Mouse (Mus musculus) heart, embryonic 15.5 days (tissue): ENCODE measurements around the gene Sumf2. TPM values are rescaled to one million over a fixed set of nuclear protein-coding genes. Genes with fewer than 3 reads are reported as not detected.
"Not testable (repeated sequence)": the region's sequence is repeated elsewhere in the genome, so short reads cannot be mapped to it uniquely, and the experiment has no call there.

ENCODE experiments used
- ATAC-seq: fragments of 200-750 bp; cut with Nextera tagmentation; replicated peaks from 2 replicates; pipeline ENCODE4 v1.8.0; 2017; ENCODE audit warnings: low read depth, moderate TSS enrichment; ENCODE audit not compliant: insufficient number of reproducible peaks, insufficient read depth, low FRiP score
- H3K27ac ChIP-seq: fragments of 300-500 bp; sonication (generic); 2 replicates; pipeline ENCODE4 v1.5.1; 2015; ENCODE audit warnings: mild to moderate bottlenecking, inconsistent platforms
- H3K27me3 ChIP-seq: fragments of 300-500 bp; sonication (generic); 2 replicates; pipeline ENCODE4 v1.6.1; 2015; ENCODE audit warnings: inconsistent platforms
- H3K36me3 ChIP-seq: fragments of 300-500 bp; sonication (generic); 2 replicates; pipeline ENCODE4 v1.6.1; 2015; ENCODE audit warnings: mild to moderate bottlenecking, inconsistent platforms
- H3K4me1 ChIP-seq: fragments of 300-500 bp; sonication (generic); replicated peaks from 2 replicates; pipeline ENCODE4 v1.6.1; 2015; ENCODE audit warnings: inconsistent platforms
- H3K4me2 ChIP-seq: fragments of 300-500 bp; sonication (generic); 2 replicates; pipeline ENCODE4 v1.6.1; 2015; ENCODE audit warnings: inconsistent platforms, mild to moderate bottlenecking, moderate library complexity
- H3K4me3 ChIP-seq: fragments of 300-500 bp; sonication (generic); 2 replicates; pipeline ENCODE4 v1.5.1; 2015; ENCODE audit warnings: mild to moderate bottlenecking, inconsistent platforms
- H3K9ac ChIP-seq: fragments of 300-500 bp; sonication (generic); 2 replicates; pipeline ENCODE4 v1.6.1; 2015; ENCODE audit warnings: mild to moderate bottlenecking, inconsistent platforms
- H3K9me3 ChIP-seq: fragments of 300-500 bp; sonication (generic); replicated peaks from 2 replicates; pipeline ENCODE4 v1.6.1; 2016; ENCODE audit warnings: inconsistent platforms
- WGBS: fragments of 180-500 bp; shearing (Covaris S2); methylation state at CpG from one replicate; pipeline ENCODE4 v1.1.7; 2015; ENCODE audit warnings: mixed read lengths; 5-methylcytosine and 5-hydroxymethylcytosine counted together
- polyA plus RNA-seq: library from polyadenylated mRNA; unstranded; fragments of >200 nt; fragmentation: Nextera tagmentation; extraction: Ambion mirVana; gene quantifications from 2 replicates; pipeline ENCODE4 v1.2.1, GENCODE M21; 2015

Sumf2 gene
- polyA plus RNA-seq, 1 experiment from 2014 or later, result 26.2 TPM

GRCm38 (mm10) chr5:129875098-129875497 lies 28.3 kb downstream of the Sumf2 start:
- Histone ChIP-seq H3K4me3 (no peak overlapping the region), H3K4me2 (no peak overlapping the region), H3K4me1 (peaks cover 12% of the 10 kb centered on the region), H3K9ac (no peak overlapping the region), H3K27me3 (no peaks in the 10 kb centered on the region), H3K9me3 (no peaks in the 10 kb centered on the region), H3K27ac (no peak overlapping the region), H3K36me3 (peaks cover under 1% of the 10 kb centered on the region; the same call in 1 of the 2 replicates)
- ATAC-seq, result no peak
- 73% methylated on average over 11 of the region's 11 CpGs for WGBS

- no peak for ATAC-seq
- Histone ChIP-seq H3K27me3 (no peaks in the 10 kb centered on the region), H3K27ac (peak overlapping the region; percentile 38), H3K4me3 (no peak overlapping the region), H3K9me3 (no peaks in the 10 kb centered on the region), H3K36me3 (peaks cover 25% of the 10 kb centered on the region), H3K4me2 (no peak overlapping the region), H3K9ac (no peak overlapping the region), H3K4me1 (peaks cover 12% of the 10 kb centered on the region)
- 57% methylated on average over 9 of the region's 9 CpGs for WGBS
Measured at GRCm38 (mm10) chr5:129877731-129878455, 31.1 kb downstream of the Sumf2 start.

DNA sequence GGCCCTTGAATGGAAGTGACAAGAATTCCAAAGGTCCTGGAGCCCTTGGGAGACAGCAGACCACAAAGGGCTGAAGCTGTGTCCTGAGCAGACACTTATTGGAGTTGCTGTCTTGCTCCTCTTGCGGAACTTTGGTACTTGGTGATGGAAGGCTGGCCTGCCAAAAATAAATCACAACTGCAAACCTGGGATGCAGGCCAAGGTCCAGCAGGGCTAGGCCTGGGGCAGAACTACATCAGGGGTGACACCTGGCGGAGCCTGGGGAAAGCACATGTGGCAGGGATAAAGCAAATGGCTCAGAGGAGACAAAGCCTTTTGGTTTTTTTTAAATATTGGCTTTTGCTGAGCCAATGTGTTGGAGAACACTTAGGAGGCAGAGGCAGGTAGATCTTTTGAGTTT lies 32.2 kb downstream of the Sumf2 start:
- no peak overlapping the region for H3K4me3 ChIP-seq
- peak overlapping the region; percentile 69 for H3K27ac ChIP-seq
- H3K4me1 ChIP-seq, result peaks cover 12% of the 10 kb centered on the region
- no peaks in the 10 kb centered on the region for H3K27me3 ChIP-seq
- 0 out of 2 replicates have a peak overlapping the region, but pooled peaks have one; percentile 21 for H3K4me2 ChIP-seq
- ATAC-seq, result peak; percentile 82
- WGBS, result 28% methylated on average over 2 of the region's 2 CpGs
- no peaks in the 10 kb centered on the region for H3K9me3 ChIP-seq
- no peak overlapping the region for H3K9ac ChIP-seq
- H3K36me3 ChIP-seq, result peaks cover 31% of the 10 kb centered on the region

- Histone ChIP-seq H3K36me3 (peaks cover 39% of the 10 kb centered on the region), H3K4me2 (no peak overlapping the region), H3K27me3 (no peaks in the 10 kb centered on the region), H3K27ac (no peak overlapping the region), H3K9me3 (no peaks in the 10 kb centered on the region), H3K9ac (no peak overlapping the region), H3K4me3 (no peak overlapping the region), H3K4me1 (peaks cover 18% of the 10 kb centered on the region)
- 67% methylated on average over 3 of the region's 3 CpGs for WGBS
- no peak for ATAC-seq
Measured at GRCm38 (mm10) chr5:129879888-129880287, 33.1 kb downstream of the Sumf2 start.

DNA sequence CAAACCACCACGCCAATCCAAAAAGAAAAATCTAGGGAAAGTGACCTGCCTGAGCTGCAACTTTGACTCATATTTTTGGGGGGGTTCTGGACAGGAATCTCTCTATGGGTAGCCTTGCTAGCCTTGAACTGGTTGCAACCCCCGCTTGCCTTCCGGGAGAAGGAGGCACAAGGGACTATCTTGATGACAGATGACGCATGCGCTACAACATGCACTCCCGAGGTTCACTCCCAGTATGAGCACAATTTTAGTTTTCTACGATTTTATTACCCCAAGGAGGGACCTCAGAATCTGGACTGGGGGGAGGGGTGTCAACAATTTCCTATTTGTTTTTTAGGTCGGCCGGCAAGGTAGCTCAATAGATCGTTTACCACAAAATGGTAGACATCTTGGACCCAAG lies 39.5 kb downstream of the Sumf2 start:
- peak overlapping the region; percentile 85 for H3K9ac ChIP-seq
- H3K4me3 ChIP-seq, result peak overlapping the region; percentile 78
- no peak for ATAC-seq
- peak overlapping the region; percentile 96; the same call in 1 of the 2 replicates for H3K27ac ChIP-seq
- H3K4me2 ChIP-seq, result peak overlapping the region; percentile 69
- WGBS, result 22% methylated on average over 10 of the region's 10 CpGs
- H3K27me3 ChIP-seq, result no peaks in the 10 kb centered on the region
- H3K9me3 ChIP-seq, result no peaks in the 10 kb centered on the region
- peaks cover 19% of the 10 kb centered on the region for H3K4me1 ChIP-seq
- H3K36me3 ChIP-seq, result peaks cover 27% of the 10 kb centered on the region

- H3K36me3 ChIP-seq, result peaks cover 19% of the 10 kb centered on the region
- no peaks in the 10 kb centered on the region for H3K27me3 ChIP-seq
- under 1% methylated on average over 46 of the region's 46 CpGs for WGBS
- H3K9me3 ChIP-seq, result no peaks in the 10 kb centered on the region
- H3K4me2 ChIP-seq, result peak within 1 kb of the TSS; percentile 69
- H3K27ac ChIP-seq, result peak within 1 kb of the TSS; percentile 96
- peaks cover 19% of the 10 kb centered on the region for H3K4me1 ChIP-seq
- H3K4me3 ChIP-seq, result peak within 1 kb of the TSS; percentile 78
- peak within 1 kb of the TSS; percentile 85 for H3K9ac ChIP-seq
- peak; percentile 100 for ATAC-seq
Measured at GRCm38 (mm10) chr5:129886911-129887636, 40.3 kb downstream of the Sumf2 start, which contains the start of gene Chchd2. Gene Chchd2 (minus strand): TSS chr5:129887470.

GRCm38 (mm10) chr5:129890390-129890789 lies 43.6 kb downstream of the Sumf2 start:
- H3K27me3 ChIP-seq, H3K4me3 ChIP-seq, H3K9ac ChIP-seq, H3K9me3 ChIP-seq, ATAC-seq, H3K36me3 ChIP-seq, H3K27ac ChIP-seq, H3K4me2 ChIP-seq: not testable (repeated sequence)
- WGBS, result 82% methylated on average over 7 of the region's 7 CpGs
- H3K4me1 ChIP-seq, result peaks cover 13% of the 10 kb centered on the region

DNA sequence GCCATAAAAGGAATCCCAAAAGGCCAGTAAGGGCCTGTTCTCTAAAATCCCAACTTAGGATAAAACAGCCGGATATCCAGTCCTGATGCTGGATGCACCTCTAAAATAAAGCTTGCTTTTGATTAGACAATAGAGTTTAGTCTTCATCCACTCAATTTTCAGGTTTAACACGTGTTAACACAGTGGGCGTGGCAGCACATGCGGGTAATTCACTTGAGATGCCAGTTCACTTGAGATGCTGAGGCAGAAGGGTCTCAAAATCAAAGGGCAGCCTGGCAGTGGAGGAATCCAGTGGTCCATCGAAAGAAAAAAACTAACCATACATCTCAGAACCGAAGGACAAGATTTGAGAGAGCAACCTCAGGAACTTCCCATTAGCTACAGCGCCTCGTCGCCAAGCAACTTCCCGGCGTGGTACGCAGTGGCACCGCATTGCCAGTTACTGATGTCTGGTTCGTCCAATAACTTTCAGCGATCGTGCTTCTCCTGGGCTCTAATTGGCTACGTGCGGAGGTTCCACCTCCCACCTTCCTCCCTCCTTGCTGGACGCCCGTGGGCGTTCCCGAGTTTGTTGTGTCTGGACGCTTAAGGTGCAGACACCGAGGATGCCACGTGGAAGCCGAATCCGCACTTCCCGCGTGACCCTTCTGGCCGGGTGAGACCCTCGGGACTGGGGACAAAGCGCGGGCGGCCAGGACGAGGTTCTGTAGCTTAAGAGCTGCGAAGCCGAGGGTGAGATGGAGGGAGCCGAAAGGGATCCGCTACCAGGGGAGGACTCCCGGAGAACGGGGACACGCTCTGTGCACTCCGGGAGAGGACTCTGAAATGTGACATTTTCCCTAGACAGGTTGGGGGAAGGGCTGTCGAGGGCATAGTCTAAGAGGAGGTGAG lies 48.7 kb downstream of the Sumf2 start, which contains the start of gene Zbed5:
TSS of gene Zbed5 (plus strand) at position 526 of the 891 bp plus-strand sequence.
- Histone ChIP-seq H3K27me3 (peaks cover 2% of the 10 kb centered on the region; the same call in 1 of the 2 replicates), H3K36me3 (no peaks in the 10 kb centered on the region), H3K4me2 (peak within 1 kb of the TSS; percentile 93), H3K4me1 (peaks cover 11% of the 10 kb centered on the region), H3K9ac (peak within 1 kb of the TSS; percentile 69), H3K27ac (no peak within 1 kb of the TSS), H3K4me3 (peak within 1 kb of the TSS; percentile 78), H3K9me3 (no peaks in the 10 kb centered on the region)
- peak; percentile 99 for ATAC-seq
- 2% methylated on average over 44 of the region's 44 CpGs for WGBS

- Histone ChIP-seq H3K9me3 (no peaks in the 10 kb centered on the region), H3K9ac (no peak within 1 kb of the TSS), H3K27me3 (no peaks in the 10 kb centered on the region), H3K4me1 (peaks cover 11% of the 10 kb centered on the region), H3K4me3 (no peak within 1 kb of the TSS), H3K27ac (no peak within 1 kb of the TSS), H3K36me3 (no peaks in the 10 kb centered on the region), H3K4me2 (no peak within 1 kb of the TSS)
- 89% methylated on average over 1 of the region's 1 CpGs for WGBS
- ATAC-seq, result no peak
Measured at GRCm38 (mm10) chr5:129898449-129898848, 51.7 kb downstream of the Sumf2 start, which contains the start of gene Phkg1. Gene Phkg1 (minus strand): TSS chr5:129898549.

DNA sequence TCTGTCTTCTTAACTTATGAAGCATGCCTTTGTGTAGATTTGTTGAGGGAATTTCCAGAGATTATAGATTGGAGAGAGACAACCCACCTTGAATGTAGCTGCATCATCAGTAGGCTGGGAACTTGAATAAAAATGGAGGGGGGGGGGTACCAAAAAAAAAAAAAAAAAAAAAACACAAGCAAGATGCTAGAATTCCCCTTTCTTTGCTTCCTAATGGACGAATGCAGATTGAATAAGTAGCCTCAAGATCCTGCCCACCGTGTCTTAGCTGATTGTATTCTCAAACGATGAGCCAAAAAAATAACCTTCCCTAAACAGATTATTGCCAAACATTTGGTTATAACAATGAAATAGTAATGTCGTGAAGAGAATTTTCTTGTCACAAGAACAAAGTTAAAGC lies 61.0 kb downstream of the Sumf2 start:
- ATAC-seq, result no peak
- 37% methylated on average over 4 of the region's 4 CpGs for WGBS
- Histone ChIP-seq H3K4me3 (peak overlapping the region; percentile 72), H3K9me3 (no peaks in the 10 kb centered on the region), H3K27ac (no peak overlapping the region), H3K36me3 (no peaks in the 10 kb centered on the region), H3K4me1 (no peaks in the 10 kb centered on the region; the same call in 1 of the 2 replicates), H3K9ac (peak overlapping the region; percentile 80; the same call in 1 of the 2 replicates), H3K27me3 (no peaks in the 10 kb centered on the region), H3K4me2 (peak overlapping the region; percentile 83)
